8 mouse cellular contexts compared by ENCODE assay signal in the genomic region with DNA sequence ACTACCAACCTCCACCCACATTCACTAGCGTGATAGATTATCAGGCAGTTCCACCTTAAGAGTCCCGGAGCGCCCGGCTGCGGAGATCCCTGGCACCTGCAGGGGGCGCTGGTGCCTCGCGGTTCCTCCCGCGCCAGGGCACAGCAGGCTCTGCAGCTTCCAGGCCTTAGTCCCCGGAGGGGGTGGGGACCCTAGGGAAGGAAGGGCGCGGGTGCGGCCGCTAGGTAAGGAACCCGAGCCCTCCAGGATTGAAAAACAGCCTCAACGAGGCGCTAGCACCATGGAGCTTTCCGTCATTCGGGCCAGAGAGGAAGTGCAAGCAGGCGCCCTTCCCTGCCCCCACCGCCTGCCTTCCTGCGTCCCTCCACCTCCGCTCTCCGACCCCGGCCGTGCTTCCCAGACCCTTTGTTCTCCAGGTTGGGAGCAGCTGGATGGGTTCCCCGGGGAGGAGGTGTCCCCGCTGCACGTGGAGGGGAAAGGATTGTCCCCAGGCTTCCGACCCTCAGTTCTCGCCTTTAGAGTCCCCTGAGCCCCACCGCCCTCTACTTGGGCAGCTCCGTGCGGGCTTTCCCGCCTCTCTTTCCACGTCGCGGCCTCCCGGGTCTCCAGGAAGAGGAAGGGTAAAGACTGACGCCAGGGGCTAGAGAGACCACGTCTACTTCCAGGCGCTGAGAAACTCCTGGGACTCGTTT. TPM values are rescaled to one million over a fixed set of nuclear protein-coding genes. Genes with fewer than 3 reads are reported as not detected.
DNase-seq lines count a peak whose midpoint lies in the region; ATAC-seq lines count a peak whose summit lies in the region.

No protein-coding gene starts in this region.

- WGBS in hindbrain, embryonic 16.5 days = under 1% methylated on average over 44 of the region's 44 CpGs
- WGBS in macrophage (ENCODE audit: missing documents) = under 1% methylated on average over 44 of the region's 44 CpGs

- no peaks in the 10 kb centered on the region for H3K36me3 ChIP-seq in hindbrain, embryonic 16.5 days (ENCODE audit: control insufficient read depth, insufficient read depth, low read length)
- no peaks in the 10 kb centered on the region for H3K36me3 ChIP-seq in macrophage (ENCODE audit: inconsistent target)

- H3K9me3 ChIP-seq in hindbrain, embryonic 16.5 days (ENCODE audit: control insufficient read depth, low read length) = no peaks in the 10 kb centered on the region

- H3K4me2 ChIP-seq in hindbrain, embryonic 16.5 days (ENCODE audit: low read length) = peak overlapping the region; percentile 80

- H3K79me2 ChIP-seq in macrophage (ENCODE audit: inconsistent target) = no peaks in the 10 kb centered on the region

- peak; percentile 82 for ATAC-seq in hindbrain, embryonic 16.5 days

- peak overlapping the region; percentile 93 for H3K27ac ChIP-seq in hindbrain, embryonic 16.5 days (ENCODE audit: low read depth, low read length)
- H3K27ac ChIP-seq in macrophage = peak overlapping the region; percentile 5; the same call in 1 of the 2 replicates

- H3K27me3 ChIP-seq in hindbrain, embryonic 16.5 days (replicated peaks; ENCODE audit: control insufficient read depth, insufficient read depth, low read length) = no peaks in the 10 kb centered on the region

- H3K4me3 ChIP-seq in hindbrain, embryonic 16.5 days (ENCODE audit: low read length) = peak overlapping the region; percentile 68
- H3K4me3 ChIP-seq in macrophage (ENCODE audit: inconsistent target) = peak overlapping the region; percentile 58

- DNase-seq in R1 (ENCODE audit: low read depth, low spot score) = peak; percentile 99
- peak; percentile 97 for DNase-seq in cerebellum, postnatal 25 days
- peak; percentile 92 to 95 for DNase-seq in frontal cortex, postnatal 36 days (ENCODE audit: low spot score in 2 of 2)
- peak; percentile 95 for DNase-seq in left cerebral cortex, adult 18-20 months (ENCODE audit: low spot score in 2 of 2)
- peak; percentile 93 for DNase-seq in right cerebral cortex, adult 18-20 months
- peak; percentile 80 for DNase-seq in urinary bladder, postnatal 10 days (ENCODE audit: low spot score)

- H3K4me1 ChIP-seq in hindbrain, embryonic 16.5 days (ENCODE audit: control insufficient read depth, insufficient read depth, low read depth, low read length) = peaks cover 14% of the 10 kb centered on the region

- H3K9ac ChIP-seq in hindbrain, embryonic 16.5 days (ENCODE audit: low read depth, low read length) = peak overlapping the region; percentile 91

RNA-seq across cellular contexts. Expression of gene A930004D18Rik, which starts 9.9 kb away (rescaled TPM):
- polyA plus RNA-seq in hindbrain, embryonic 16.5 days (2015; fragmentation: Nextera tagmentation; extraction: Ambion mirVana) = 6.1 and 8.2 TPM in 2 replicates
- total RNA-seq in left cerebral cortex, adult 18-20 months (2021) = 1 to 10 TPM; 2.9 to 5.6 TPM
- 1 to 10 TPM in 2 of 26 experiments, under 1 TPM in 2, not detected in 22; 0.23 to 1.8 (median 0.97) TPM for total RNA-seq in macrophage (2018; cell fraction: chromatin; rRNA removed)
- total RNA-seq in macrophage (2018; cell fraction: cytosol; rRNA removed) = under 1 TPM in 12 of 26 experiments, not detected in 14; 0.03 to 0.15 (median 0.05) TPM
- total RNA-seq in macrophage (2018; cell fraction: nucleus; rRNA removed) = under 1 TPM in 5 of 26 experiments, not detected in 21; 0.12 to 0.34 (median 0.17) TPM
- polyA plus RNA-seq in macrophage (2018) = 0.09 to 0.53 TPM in 2 of 3 replicates, not detected in the other

RNA-seq across cellular contexts. Expression of gene Skida1, which starts 21.3 kb away (rescaled TPM):
- polyA plus RNA-seq in hindbrain, embryonic 16.5 days (2015; fragmentation: Nextera tagmentation; extraction: Ambion mirVana) = 4.4 and 5.8 TPM in 2 replicates
- total RNA-seq in left cerebral cortex, adult 18-20 months (2021) = 1 to 10 TPM; 7.4 to 8.7 TPM
- total RNA-seq in macrophage (2018; cell fraction: chromatin; rRNA removed) = 1 to 10 TPM in 2 of 26 experiments, under 1 TPM in 2, not detected in 22; 0.15 to 1.3 (median 0.61) TPM
- total RNA-seq in macrophage (2018; cell fraction: cytosol; rRNA removed) = under 1 TPM in 5 of 26 experiments, not detected in 21; 0.04 to 0.26 (median 0.05) TPM
- under 1 TPM in 1 of 26 experiments, not detected in 25; 0.34 TPM for total RNA-seq in macrophage (2018; cell fraction: nucleus; rRNA removed)
- not detected in 3 replicates for polyA plus RNA-seq in macrophage (2018)

RNA-seq across cellular contexts. Expression of gene Mllt10, which starts 27.4 kb away (rescaled TPM):
- 37.5 and 42.9 TPM in 2 replicates for polyA plus RNA-seq in hindbrain, embryonic 16.5 days (2015; fragmentation: Nextera tagmentation; extraction: Ambion mirVana)
- 10 to 100 TPM; 51.5 to 55.7 TPM for total RNA-seq in left cerebral cortex, adult 18-20 months (2021)
- total RNA-seq in macrophage (2018; cell fraction: chromatin; rRNA removed) = 100 to 1,000 TPM in 22 of 26 experiments, 10 to 100 TPM in 4; 46.2 to 299 (median 188) TPM
- 10 to 100 TPM in 24 of 26 experiments, 1 to 10 TPM in 2; 4.9 to 29.0 (median 20.5) TPM for total RNA-seq in macrophage (2018; cell fraction: cytosol; rRNA removed)
- total RNA-seq in macrophage (2018; cell fraction: nucleus; rRNA removed) = 100 to 1,000 TPM in 9 of 26 experiments, 10 to 100 TPM in 17; 34.7 to 160 (median 79.6) TPM
- 14.8 to 17.0 TPM (median 16.7 TPM) in 3 replicates for polyA plus RNA-seq in macrophage (2018)

RNA-seq across cellular contexts. Expression of gene H2al2a, which starts 30.8 kb away (rescaled TPM):
- polyA plus RNA-seq in hindbrain, embryonic 16.5 days (2015; fragmentation: Nextera tagmentation; extraction: Ambion mirVana) = not detected in 2 replicates
- total RNA-seq in left cerebral cortex, adult 18-20 months (2021) = not detected
- total RNA-seq in macrophage (2018; cell fraction: chromatin; rRNA removed) = not detected
- total RNA-seq in macrophage (2018; cell fraction: cytosol; rRNA removed) = not detected
- total RNA-seq in macrophage (2018; cell fraction: nucleus; rRNA removed) = not detected
- not detected in 3 replicates for polyA plus RNA-seq in macrophage (2018)

Comparison
In these comparisons a context has a peak if more than half of its experiments do, and no peak if none do; other contexts are left out.
1. Peak in every context shown above with its lines: DNase-seq, ATAC-seq, H3K4me3 ChIP-seq and H3K27ac ChIP-seq.